Mouse (Mus musculus): ENCODE results near the gene Wdhd1. TPM values are rescaled to one million over a fixed set of nuclear protein-coding genes. Genes with fewer than 3 reads are reported as not detected.
A peak's percentile ranks its signal among the peaks of the same experiment; 100 is the strongest.

Wdhd1 gene
- polyA plus RNA-seq, 1 experiment from 2014 or later: 39.0 TPM

DNA sequence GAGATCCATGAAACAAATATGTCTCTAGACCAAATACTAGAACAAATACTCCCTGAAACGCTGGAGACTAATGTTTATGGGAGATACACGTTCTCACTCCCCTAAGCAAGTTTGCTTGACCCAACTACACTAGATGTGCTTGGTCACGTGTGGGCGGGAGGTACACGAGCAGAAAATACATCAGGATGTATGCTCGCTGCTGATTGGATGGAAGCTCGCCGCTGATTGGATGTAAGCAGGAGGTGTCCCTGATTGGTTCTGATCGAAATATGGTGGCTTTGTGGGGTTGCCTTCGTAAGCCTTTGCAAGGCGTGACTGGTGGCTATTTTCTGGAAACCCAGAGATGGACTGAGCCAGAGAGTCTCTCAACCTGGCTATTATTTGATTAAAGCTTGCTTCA lies 55.1 kb downstream of the Wdhd1 start:
- H3K4me3 ChIP-seq (ENCODE audit: low read depth, low read length): no peak overlapping the region
- ATAC-seq (ENCODE audit: insufficient number of reproducible peaks, insufficient read depth, low FRiP score, low read depth): no peak
- no peaks in the 10 kb centered on the region for H3K4me1 ChIP-seq (ENCODE audit: control insufficient read depth, insufficient read depth, low read length)
- WGBS: 77% methylated on average over 11 of the region's 11 CpGs
- H3K36me3 ChIP-seq (ENCODE audit: control insufficient read depth, insufficient read depth, low read length): no peaks in the 10 kb centered on the region
- H3K9me3 ChIP-seq (ENCODE audit: control insufficient read depth, low read depth, low read length): no peaks in the 10 kb centered on the region
- H3K27me3 ChIP-seq (ENCODE audit: control insufficient read depth, insufficient read depth, low read length): no peaks in the 10 kb centered on the region
- no peak overlapping the region for H3K9ac ChIP-seq (replicated peaks; ENCODE audit: low read depth, low read length)
- no peak overlapping the region for H3K27ac ChIP-seq (ENCODE audit: low read length)
- no peak overlapping the region for H3K4me2 ChIP-seq (replicated peaks; ENCODE audit: low read depth, low read length)

DNA sequence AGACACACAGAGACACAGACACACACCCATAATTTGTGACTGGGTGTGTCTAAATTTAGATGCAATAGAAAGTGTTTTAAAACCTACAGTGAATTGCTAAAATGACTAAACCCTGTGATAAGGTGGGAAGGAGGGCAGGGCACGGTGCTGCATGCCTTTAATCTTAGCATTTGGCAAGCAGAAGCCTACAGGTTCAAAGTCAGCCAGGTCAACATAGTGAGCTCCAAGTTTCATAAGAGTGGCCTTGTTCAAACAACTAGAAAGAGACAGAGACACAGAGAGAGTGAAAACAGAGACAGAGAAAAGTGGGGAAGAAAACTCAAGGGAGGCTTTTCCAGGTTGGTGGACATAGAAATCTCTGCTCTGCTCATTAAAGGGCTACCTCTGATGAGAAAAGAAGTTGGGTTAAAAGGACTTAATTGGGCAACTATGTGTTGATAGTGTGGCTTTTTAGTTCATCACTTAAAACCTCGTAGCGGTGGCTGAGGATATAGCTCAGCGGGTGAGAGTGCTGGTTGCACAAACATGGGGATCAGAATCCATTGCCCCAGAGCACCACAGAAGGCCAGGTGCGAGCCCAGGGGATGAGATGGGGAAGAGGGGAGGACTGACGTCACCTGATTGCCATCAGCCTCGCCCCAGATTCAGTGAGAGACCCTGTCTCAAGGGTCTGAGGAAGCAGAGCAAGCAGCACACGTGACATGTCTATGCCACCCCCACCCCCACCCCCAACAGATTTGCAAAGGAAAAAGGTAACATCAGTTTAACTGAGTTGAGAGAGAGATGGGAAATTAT lies 56.2 kb downstream of the Wdhd1 start:
- Histone ChIP-seq H3K36me3 (ENCODE audit: control insufficient read depth, insufficient read depth, low read length) (no peaks in the 10 kb centered on the region), H3K4me3 (ENCODE audit: low read depth, low read length) (no peak overlapping the region), H3K4me2 (replicated peaks; ENCODE audit: low read depth, low read length) (no peak overlapping the region), H3K27ac (ENCODE audit: low read length) (no peak overlapping the region), H3K9ac (replicated peaks; ENCODE audit: low read depth, low read length) (no peak overlapping the region), H3K4me1 (ENCODE audit: control insufficient read depth, insufficient read depth, low read length) (no peaks in the 10 kb centered on the region), H3K9me3 (ENCODE audit: control insufficient read depth, low read depth, low read length) (no peaks in the 10 kb centered on the region), H3K27me3 (ENCODE audit: control insufficient read depth, insufficient read depth, low read length) (no peaks in the 10 kb centered on the region)
- ATAC-seq (ENCODE audit: insufficient number of reproducible peaks, insufficient read depth, low FRiP score, low read depth): no peak
- 75% methylated on average over 8 of the region's 8 CpGs for WGBS

DNA sequence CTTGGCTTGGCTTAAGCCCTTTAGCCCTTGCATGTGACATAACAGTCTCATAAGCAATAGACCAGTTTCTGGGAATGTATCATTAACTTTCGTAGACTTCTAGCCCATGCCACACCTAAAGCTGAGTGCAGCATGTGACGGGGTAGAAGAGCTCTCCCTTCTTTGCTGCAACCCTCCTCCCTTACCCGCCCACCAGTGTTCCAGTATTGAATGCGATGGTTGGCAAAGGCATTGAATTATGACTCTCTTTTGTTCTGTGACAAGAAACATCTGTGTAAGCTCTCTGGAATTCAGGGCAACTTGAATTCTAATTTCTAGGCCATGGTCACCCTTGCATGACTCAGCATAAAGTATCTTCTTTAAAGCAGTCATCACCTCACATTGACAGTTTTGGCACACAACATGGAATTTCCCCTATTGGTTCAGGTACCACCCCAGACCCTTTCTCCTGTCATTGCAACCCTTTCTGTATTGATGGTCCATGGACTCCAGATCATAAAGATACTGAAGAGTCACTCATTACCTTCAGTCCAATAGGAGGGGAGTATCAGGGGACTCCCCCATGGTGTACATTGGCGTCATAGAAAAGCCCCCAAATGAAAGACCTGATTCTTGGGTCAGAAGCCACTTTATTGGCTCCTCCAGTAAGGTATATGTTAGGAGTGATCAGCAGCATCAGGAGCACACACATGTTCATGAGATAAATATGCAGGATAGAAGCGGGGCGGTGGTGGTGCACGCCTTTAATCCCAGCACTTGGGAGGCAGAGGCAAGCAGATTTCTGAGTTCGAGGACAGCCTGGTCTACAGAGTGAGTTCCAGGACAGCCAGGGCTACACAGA lies 57.7 kb downstream of the Wdhd1 start:
- H3K4me1 ChIP-seq (ENCODE audit: control insufficient read depth, insufficient read depth, low read length): no peaks in the 10 kb centered on the region
- ATAC-seq (ENCODE audit: insufficient number of reproducible peaks, insufficient read depth, low FRiP score, low read depth): no peak
- no peak overlapping the region for H3K4me2 ChIP-seq (replicated peaks; ENCODE audit: low read depth, low read length)
- no peaks in the 10 kb centered on the region for H3K36me3 ChIP-seq (ENCODE audit: control insufficient read depth, insufficient read depth, low read length)
- H3K9me3 ChIP-seq (ENCODE audit: control insufficient read depth, low read depth, low read length): no peaks in the 10 kb centered on the region
- H3K27me3 ChIP-seq (ENCODE audit: control insufficient read depth, insufficient read depth, low read length): no peaks in the 10 kb centered on the region
- WGBS: 82% methylated on average over 9 of the region's 9 CpGs
- H3K27ac ChIP-seq (ENCODE audit: low read length): no peak overlapping the region
- H3K9ac ChIP-seq (replicated peaks; ENCODE audit: low read depth, low read length): no peak overlapping the region
- H3K4me3 ChIP-seq (ENCODE audit: low read depth, low read length): no peak overlapping the region

DNA sequence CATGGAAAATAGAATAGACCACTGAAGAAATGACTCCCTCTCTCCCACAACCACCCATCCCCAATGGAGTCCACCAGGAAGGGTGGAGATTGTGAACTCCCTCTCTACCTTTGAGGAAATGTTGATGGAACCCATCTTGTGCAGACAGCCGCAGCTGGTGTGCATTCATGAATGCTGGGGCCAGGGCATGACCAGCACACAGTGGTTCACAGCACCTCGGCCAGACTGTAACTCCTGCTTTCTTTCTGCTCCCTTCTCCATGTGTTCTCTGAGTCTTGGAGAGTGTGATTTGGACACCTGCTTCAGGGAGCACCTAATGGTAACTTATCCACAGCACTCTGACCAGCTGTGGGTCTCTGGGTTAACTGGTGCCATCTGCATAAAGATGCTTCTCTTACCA lies 60.1 kb downstream of the Wdhd1 start:
- WGBS: 89% methylated on average over 2 of the region's 2 CpGs
- Histone ChIP-seq H3K9ac (replicated peaks; ENCODE audit: low read depth, low read length) (no peak overlapping the region), H3K27ac (ENCODE audit: low read length) (no peak overlapping the region), H3K4me3 (ENCODE audit: low read depth, low read length) (no peak overlapping the region), H3K4me1 (ENCODE audit: control insufficient read depth, insufficient read depth, low read length) (no peaks in the 10 kb centered on the region), H3K27me3 (ENCODE audit: control insufficient read depth, insufficient read depth, low read length) (no peaks in the 10 kb centered on the region), H3K36me3 (ENCODE audit: control insufficient read depth, insufficient read depth, low read length) (no peaks in the 10 kb centered on the region), H3K4me2 (replicated peaks; ENCODE audit: low read depth, low read length) (no peak overlapping the region), H3K9me3 (ENCODE audit: control insufficient read depth, low read depth, low read length) (no peaks in the 10 kb centered on the region)
- ATAC-seq (ENCODE audit: insufficient number of reproducible peaks, insufficient read depth, low FRiP score, low read depth): no peak

DNA sequence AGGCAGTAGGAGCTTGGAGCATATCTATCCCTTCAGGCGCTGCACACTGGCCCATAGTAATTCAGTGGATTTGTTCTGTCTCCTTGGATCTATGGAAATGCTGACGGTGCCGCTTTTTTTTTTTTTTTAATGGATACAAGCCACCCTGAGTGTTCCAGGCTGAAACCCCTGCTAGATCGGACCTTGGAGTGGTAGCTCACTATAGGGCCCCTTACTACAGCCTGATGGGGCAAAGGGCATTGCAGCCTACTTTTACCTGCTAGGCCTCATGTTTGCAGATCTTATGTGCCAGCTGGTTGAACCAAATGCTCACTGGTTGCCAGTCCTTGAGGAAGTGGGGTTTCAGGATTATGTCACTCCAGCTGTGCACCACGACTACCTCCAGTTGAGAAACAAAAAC lies 62.3 kb downstream of the Wdhd1 start:
- H3K27me3 ChIP-seq (ENCODE audit: control insufficient read depth, insufficient read depth, low read length): no peaks in the 10 kb centered on the region
- no peak overlapping the region for H3K4me3 ChIP-seq (ENCODE audit: low read depth, low read length)
- ATAC-seq (ENCODE audit: insufficient number of reproducible peaks, insufficient read depth, low FRiP score, low read depth): no peak
- no peaks in the 10 kb centered on the region for H3K36me3 ChIP-seq (ENCODE audit: control insufficient read depth, insufficient read depth, low read length)
- H3K9ac ChIP-seq (replicated peaks; ENCODE audit: low read depth, low read length): no peak overlapping the region
- 63% methylated on average over 5 of the region's 5 CpGs for WGBS
- no peak overlapping the region for H3K27ac ChIP-seq (ENCODE audit: low read length)
- no peak overlapping the region for H3K4me2 ChIP-seq (replicated peaks; ENCODE audit: low read depth, low read length)
- no peaks in the 10 kb centered on the region for H3K9me3 ChIP-seq (ENCODE audit: control insufficient read depth, low read depth, low read length)
- no peaks in the 10 kb centered on the region for H3K4me1 ChIP-seq (ENCODE audit: control insufficient read depth, insufficient read depth, low read length)

DNA sequence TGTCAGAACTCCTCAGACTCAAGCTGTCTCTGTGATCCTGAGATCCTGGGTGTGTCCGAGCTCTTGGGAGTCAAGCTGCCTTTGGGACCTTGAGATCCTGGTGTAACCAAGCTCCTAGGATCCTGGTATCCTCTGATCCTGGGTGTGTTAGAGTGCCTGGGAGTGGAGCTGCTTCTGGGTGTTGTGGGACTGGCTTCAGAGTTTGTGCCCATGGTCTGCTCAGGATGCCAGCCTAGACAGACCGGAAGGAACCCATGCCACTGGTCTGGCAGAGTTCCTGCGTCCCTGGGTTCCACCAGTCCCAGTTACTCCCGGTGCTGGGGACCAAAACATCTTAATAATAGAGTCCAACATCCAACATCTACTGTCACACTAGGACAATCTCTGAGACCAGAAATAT lies 63.4 kb downstream of the Wdhd1 start:
- no peaks in the 10 kb centered on the region for H3K27me3 ChIP-seq (ENCODE audit: control insufficient read depth, insufficient read depth, low read length)
- H3K9me3 ChIP-seq (ENCODE audit: control insufficient read depth, low read depth, low read length): no peaks in the 10 kb centered on the region
- H3K4me2 ChIP-seq (replicated peaks; ENCODE audit: low read depth, low read length): no peak overlapping the region
- no peaks in the 10 kb centered on the region for H3K36me3 ChIP-seq (ENCODE audit: control insufficient read depth, insufficient read depth, low read length)
- no peaks in the 10 kb centered on the region for H3K4me1 ChIP-seq (ENCODE audit: control insufficient read depth, insufficient read depth, low read length)
- H3K9ac ChIP-seq (replicated peaks; ENCODE audit: low read depth, low read length): no peak overlapping the region
- no peak for ATAC-seq (ENCODE audit: insufficient number of reproducible peaks, insufficient read depth, low FRiP score, low read depth)
- WGBS: 83% methylated on average over 4 of the region's 4 CpGs
- no peak overlapping the region for H3K27ac ChIP-seq (ENCODE audit: low read length)
- H3K4me3 ChIP-seq (ENCODE audit: low read depth, low read length): no peak overlapping the region

DNA sequence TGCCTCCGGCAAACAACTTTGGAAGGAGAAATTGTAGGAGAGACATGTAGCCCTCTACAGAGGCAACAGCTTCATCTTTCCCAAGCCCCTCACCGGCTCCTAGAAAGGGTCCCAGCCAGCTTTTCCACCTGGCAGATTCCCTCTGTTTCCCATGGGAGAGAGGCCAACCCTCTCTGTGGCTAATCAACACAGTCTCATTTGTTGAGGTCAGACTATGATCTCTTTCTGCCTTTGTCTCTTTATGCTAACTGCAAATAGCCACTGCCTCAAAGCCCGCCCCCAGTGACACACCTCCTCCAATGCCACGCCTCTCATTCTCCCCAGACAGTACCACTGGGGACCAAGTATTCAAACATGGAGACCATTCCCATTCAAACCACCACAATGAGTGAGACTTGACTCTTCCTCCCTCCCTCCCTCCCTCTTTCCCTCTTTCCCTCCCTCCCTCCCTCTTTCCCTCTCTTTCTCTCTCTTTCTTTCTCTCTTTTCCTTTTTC lies 66.9 kb downstream of the Wdhd1 start:
- 82% methylated on average over 4 of the region's 4 CpGs for WGBS
- ATAC-seq (ENCODE audit: insufficient number of reproducible peaks, insufficient read depth, low FRiP score, low read depth): no peak
- no peaks in the 10 kb centered on the region for H3K27me3 ChIP-seq (ENCODE audit: control insufficient read depth, insufficient read depth, low read length)

DNA sequence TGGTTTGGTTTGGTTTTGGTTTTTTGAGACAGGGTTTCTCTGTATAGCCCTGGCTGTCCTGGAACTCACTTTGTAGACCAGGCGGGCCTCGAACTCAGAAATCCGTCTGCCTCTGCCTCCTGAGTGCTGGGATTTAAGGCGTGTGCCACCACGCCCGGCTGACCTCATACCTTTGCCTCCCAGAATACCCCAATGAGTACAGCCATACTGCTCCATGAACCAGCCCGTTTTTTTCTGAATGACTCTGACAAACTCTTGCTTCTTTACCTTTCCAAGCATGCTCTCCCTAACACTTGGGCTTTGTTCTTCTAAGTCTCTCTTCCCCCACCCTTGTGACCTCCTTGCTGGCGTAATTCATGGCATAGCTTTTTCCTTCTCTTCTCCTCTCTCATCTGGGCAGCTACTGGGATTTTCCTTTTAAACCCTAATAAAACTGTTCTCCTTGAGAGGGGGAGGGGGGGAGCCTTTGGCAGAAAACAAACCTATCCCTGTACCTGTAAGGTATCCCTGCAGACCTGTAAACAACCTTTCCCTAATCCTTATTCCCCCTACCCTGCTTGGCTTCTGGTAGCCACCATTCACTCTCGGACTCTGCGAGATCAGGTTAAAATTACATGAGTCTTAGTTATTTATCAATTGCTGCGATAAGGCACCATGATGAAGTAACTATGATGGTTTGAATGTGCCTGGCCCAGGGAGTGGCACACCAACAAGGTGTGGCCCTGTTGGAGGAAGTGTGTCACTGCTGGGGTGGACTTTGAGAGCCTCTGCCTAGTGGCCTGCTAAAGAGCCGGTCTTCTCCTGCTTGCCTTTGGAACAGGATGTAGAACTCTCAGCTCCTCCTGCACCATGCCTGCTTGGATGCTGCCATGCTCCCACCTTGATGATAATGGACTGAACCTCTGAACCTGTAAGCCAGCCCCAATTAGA lies 67.8 kb downstream of the Wdhd1 start:
- H3K27ac ChIP-seq (ENCODE audit: low read length): no peak overlapping the region
- no peaks in the 10 kb centered on the region for H3K27me3 ChIP-seq (ENCODE audit: control insufficient read depth, insufficient read depth, low read length)
- H3K9ac ChIP-seq (replicated peaks; ENCODE audit: low read depth, low read length): no peak overlapping the region
- WGBS: 86% methylated on average over 12 of the region's 12 CpGs
- H3K4me2 ChIP-seq (replicated peaks; ENCODE audit: low read depth, low read length): no peak overlapping the region
- H3K4me1 ChIP-seq (ENCODE audit: control insufficient read depth, insufficient read depth, low read length): no peaks in the 10 kb centered on the region
- no peaks in the 10 kb centered on the region for H3K36me3 ChIP-seq (ENCODE audit: control insufficient read depth, insufficient read depth, low read length)
- ATAC-seq (ENCODE audit: insufficient number of reproducible peaks, insufficient read depth, low FRiP score, low read depth): 0 out of 2 replicates have a peak, but pooled peaks have one; percentile 53
- H3K9me3 ChIP-seq (ENCODE audit: control insufficient read depth, low read depth, low read length): no peaks in the 10 kb centered on the region
- H3K4me3 ChIP-seq (ENCODE audit: low read depth, low read length): no peak overlapping the region

More for the DNA sequence above, 66.9 kb downstream of the Wdhd1 start:
- Histone ChIP-seq H3K9me3 (ENCODE audit: control insufficient read depth, low read depth, low read length) (no peaks in the 10 kb centered on the region), H3K4me1 (ENCODE audit: control insufficient read depth, insufficient read depth, low read length) (no peaks in the 10 kb centered on the region), H3K4me3 (ENCODE audit: low read depth, low read length) (no peak overlapping the region), H3K36me3 (ENCODE audit: control insufficient read depth, insufficient read depth, low read length) (no peaks in the 10 kb centered on the region), H3K4me2 (replicated peaks; ENCODE audit: low read depth, low read length) (no peak overlapping the region), H3K27ac (ENCODE audit: low read length) (no peak overlapping the region), H3K9ac (replicated peaks; ENCODE audit: low read depth, low read length) (no peak overlapping the region)
